Mouse (Mus musculus): ENCODE data around the gene Med20.

DNA sequence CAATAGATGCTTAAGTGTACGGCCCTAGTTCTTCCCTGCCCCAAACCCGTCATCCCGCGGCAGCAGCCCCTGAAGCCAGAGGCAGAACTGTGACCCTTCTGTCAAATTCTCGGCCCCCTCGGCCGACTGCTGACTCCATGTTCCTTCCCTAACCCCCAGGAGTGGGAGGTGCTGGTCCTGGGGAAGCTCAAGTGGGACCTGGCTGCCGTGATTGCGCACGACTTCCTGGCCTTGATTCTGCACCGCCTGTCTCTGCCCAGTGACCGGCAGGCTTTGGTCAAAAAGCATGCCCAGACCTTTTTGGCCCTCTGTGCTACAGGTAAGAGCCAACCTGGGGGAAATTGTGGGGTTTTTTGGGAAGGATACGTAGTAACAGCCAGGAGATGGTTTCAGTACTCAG lies 14.1 kb upstream of the Med20 start:
- TF ChIP-seq CTCF (IDR thresholded peaks at IDR 0.05; ENCODE audit: insufficient read depth, low read depth, low read length) (no peak), POLR2A (IDR thresholded peaks at IDR 0.05; ENCODE audit: insufficient read depth, low read depth, low read length) (no peak)
